Mouse (Mus musculus) bone marrow macrophage, adult 2 months (primary cell): ENCODE results near the gene S100b. TPM values are rescaled to one million over a fixed set of nuclear protein-coding genes. Genes with fewer than 3 reads are reported as not detected.
A peak's percentile ranks its signal among the peaks of the same experiment; 100 is the strongest.

Source experiments
- H3K27ac ChIP-seq: 2 replicates; pipeline ENCODE4 v1.5.1; 2012; ENCODE audit warnings: low read depth, low read length; ENCODE audit not compliant: insufficient read depth
- H3K4me1 ChIP-seq: 2 replicates; pipeline ENCODE4 v1.6.1; 2012; ENCODE audit warnings: low read length; ENCODE audit not compliant: control insufficient read depth, insufficient read depth
- H3K4me3 ChIP-seq: 2 replicates; pipeline ENCODE4 v1.5.1; 2012; ENCODE audit warnings: mild to moderate bottlenecking, low read length, moderate library complexity; ENCODE audit not compliant: insufficient read depth
- CTCF ChIP-seq: IDR thresholded peaks from 2 replicates; pipeline ENCODE4 v1.5.1; 2012; ENCODE audit warnings: low read depth, mild to moderate bottlenecking, low read length, moderate library complexity
- POLR2A ChIP-seq: IDR thresholded peaks from 2 replicates; pipeline ENCODE4 v1.6.1; 2012; ENCODE audit warnings: mild to moderate bottlenecking, low read depth, low read length, borderline replicate concordance
- polyA plus RNA-seq: library from polyadenylated mRNA; stranded (reverse); fragments of >200 nt; gene quantifications from 2 replicates; pipeline ENCODE4 v1.2.4, GENCODE M21; 2012; ENCODE audit not compliant: missing spikeins, insufficient read depth, insufficient read length

S100b gene
- polyA plus RNA-seq, 1 experiment = not detected

DNA sequence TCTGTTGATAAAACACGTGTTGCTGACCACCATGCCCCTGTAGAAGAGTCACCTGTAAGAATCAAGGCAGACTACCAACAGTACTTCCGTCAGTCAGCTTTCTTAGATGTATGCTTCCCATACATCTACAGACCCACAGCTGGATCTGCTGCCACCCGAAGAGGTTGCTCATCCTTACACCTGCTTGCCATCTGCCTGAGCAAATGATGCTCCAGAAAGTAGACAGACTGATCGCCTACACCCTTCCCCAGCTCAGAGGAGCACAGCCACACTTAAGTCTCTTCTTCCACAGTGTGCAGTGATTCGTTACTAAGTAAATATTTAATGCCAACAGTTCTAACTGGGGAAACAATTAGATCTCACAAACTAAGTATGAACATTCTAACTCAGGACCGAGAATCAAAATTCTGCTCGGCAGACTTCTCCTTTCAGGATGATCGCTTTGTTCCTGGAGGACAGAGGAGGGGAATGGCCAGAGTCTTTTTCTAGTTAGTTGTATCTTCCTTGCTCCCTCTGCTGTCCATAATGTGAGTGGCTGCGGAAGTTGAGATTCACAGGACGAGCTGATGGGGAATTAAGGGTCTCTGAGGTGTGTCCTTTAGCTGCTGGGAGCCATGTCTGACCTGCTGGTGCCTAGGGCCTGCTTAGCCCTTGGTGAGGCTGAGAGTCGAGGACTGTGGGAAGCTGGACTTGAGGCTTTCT, 6.9 kb downstream of the S100b start:
- Histone ChIP-seq H3K27ac (no peak overlapping the region), H3K4me3 (no peak overlapping the region), H3K4me1 (peaks cover 37% of the 10 kb centered on the region)
- TF ChIP-seq CTCF = no peak
- TF ChIP-seq POLR2A = no peak

DNA sequence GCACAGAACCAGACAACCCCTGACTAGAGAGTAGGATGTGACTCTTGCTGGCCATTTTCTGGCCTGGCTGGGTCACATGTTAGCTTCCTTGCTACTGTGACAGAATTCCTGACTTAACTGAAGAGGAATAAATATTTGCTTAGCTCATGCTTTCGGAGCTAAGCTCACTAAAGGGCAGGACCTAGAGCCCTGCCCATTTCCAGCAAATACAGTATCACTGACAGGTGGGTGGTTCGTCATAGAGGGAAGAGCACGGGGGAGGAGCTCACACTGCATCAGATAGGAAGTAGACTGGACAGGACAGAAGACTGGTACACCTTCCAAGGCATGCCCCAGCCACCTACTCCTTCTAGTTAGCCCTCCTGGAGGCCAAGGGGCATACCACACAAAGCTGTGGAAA, 7.8 kb downstream of the S100b start:
- H3K27ac ChIP-seq = no peak overlapping the region
- no peak overlapping the region for H3K4me3 ChIP-seq
- H3K4me1 ChIP-seq = peaks cover 39% of the 10 kb centered on the region
- TF ChIP-seq POLR2A (no peak), CTCF (no peak)

GRCm38 (mm10) chr10:76262431-76262830, 8.8 kb downstream of the S100b start:
- no peak for TF ChIP-seq POLR2A
- no peak for TF ChIP-seq CTCF
- peaks cover 30% of the 10 kb centered on the region for H3K4me1 ChIP-seq
- H3K27ac ChIP-seq = no peak overlapping the region
- H3K4me3 ChIP-seq = no peak overlapping the region

GRCm38 (mm10) chr10:76271238-76271637, 17.6 kb downstream of the S100b start:
- peak; percentile 51 for TF ChIP-seq CTCF
- no peak for TF ChIP-seq POLR2A

GRCm38 (mm10) chr10:76275256-76275655, 21.6 kb downstream of the S100b start:
- H3K27ac ChIP-seq = no peak overlapping the region
- H3K4me3 ChIP-seq = no peak overlapping the region
- no peaks in the 10 kb centered on the region for H3K4me1 ChIP-seq
- no peak for TF ChIP-seq CTCF
- TF ChIP-seq POLR2A = no peak

More at GRCm38 (mm10) chr10:76271238-76271637, 17.6 kb downstream of the S100b start:
- Histone ChIP-seq H3K27ac (no peak overlapping the region), H3K4me1 (peaks cover 2% of the 10 kb centered on the region; the same call in 1 of the 2 replicates), H3K4me3 (no peak overlapping the region)

- no peak overlapping the region for H3K27ac ChIP-seq
- H3K4me3 ChIP-seq = no peak overlapping the region
- no peaks in the 10 kb centered on the region for H3K4me1 ChIP-seq
- no peak for TF ChIP-seq POLR2A
- TF ChIP-seq CTCF = no peak
These were observed 25.0 kb downstream of the S100b start for GRCm38 (mm10) chr10:76278541-76279097.

- H3K27ac ChIP-seq = no peak overlapping the region
- peaks cover 31% of the 10 kb centered on the region for H3K4me1 ChIP-seq
- TF ChIP-seq POLR2A (no peak), CTCF (no peak)
- H3K4me3 ChIP-seq = no peak overlapping the region
These were observed 34.8 kb downstream of the S100b start for GRCm38 (mm10) chr10:76288268-76288993.

DNA sequence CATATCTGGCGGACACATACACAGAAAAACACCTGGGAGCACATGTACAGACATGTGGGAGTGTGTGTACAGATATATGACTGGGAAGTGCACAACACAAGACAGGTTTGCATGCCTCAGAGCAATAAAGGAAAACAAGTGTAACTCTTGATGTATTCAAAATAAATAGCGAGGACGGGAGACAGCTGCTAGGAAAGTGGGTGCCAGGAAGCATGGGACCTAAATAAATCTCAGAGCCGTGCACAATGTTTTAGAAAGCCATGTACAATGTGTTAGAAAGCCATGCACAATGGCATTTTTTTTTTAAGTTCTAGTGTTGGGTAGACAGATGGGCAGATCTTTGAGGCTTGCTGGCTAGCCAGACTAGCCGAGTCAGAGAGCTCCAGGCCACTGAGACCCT, 35.4 kb downstream of the S100b start:
- TF ChIP-seq POLR2A (no peak), CTCF (no peak)
- peaks cover 31% of the 10 kb centered on the region for H3K4me1 ChIP-seq
- no peak overlapping the region; the same call in 1 of the 2 replicates for H3K27ac ChIP-seq
- H3K4me3 ChIP-seq = no peak overlapping the region

- H3K27ac ChIP-seq = peak overlapping the region; percentile 61
- peaks cover 31% of the 10 kb centered on the region for H3K4me1 ChIP-seq
- H3K4me3 ChIP-seq = no peak overlapping the region
- TF ChIP-seq POLR2A (no peak), CTCF (no peak)
These were observed 36.5 kb downstream of the S100b start for GRCm38 (mm10) chr10:76289936-76290671.

DNA sequence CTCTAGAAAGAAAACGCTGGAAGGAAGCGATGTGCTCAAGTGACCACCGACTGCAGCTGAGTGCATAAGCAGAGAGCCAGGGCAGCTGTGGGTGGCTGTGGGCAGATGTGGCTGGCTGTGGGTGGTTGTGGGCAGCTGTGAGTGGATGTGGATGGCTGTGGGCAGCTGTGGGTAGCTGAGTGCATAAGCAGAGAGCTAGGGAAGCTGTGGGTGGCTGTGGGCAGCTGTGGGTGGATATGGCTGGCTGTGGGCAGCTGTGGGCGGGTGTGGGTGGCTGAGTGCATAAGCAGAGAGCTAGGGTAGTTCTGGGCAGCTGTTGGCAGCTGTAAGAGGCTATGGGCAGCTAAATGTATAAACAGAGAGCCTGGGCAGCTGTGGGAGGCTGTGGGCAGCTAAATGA, 39.6 kb downstream of the S100b start:
- H3K4me3 ChIP-seq = no peak overlapping the region
- no peak for TF ChIP-seq POLR2A
- TF ChIP-seq CTCF = no peak
- H3K27ac ChIP-seq = no peak overlapping the region
- H3K4me1 ChIP-seq = peaks cover 31% of the 10 kb centered on the region

DNA sequence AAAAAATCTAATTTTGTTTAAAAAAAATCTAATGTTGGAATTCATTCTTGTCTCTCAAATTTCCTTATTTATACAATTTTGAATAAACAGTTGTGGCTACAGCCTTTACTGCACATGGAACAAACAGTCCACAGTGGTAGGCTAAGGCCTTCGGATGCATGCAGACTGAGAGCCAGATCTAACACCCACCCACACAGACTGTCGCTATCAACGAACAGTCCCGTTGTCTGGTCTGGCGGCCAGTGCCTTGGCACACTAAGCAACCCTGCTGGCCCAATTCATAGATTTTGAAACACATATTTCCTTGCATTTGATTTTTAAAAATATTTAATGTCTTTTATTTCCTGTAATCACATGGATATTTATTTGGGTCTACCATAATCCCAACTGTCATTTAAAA, 46.5 kb downstream of the S100b start:
- TF ChIP-seq POLR2A = no peak
- TF ChIP-seq CTCF = no peak
- no peak overlapping the region for H3K27ac ChIP-seq
- no peaks in the 10 kb centered on the region for H3K4me1 ChIP-seq
- H3K4me3 ChIP-seq = no peak overlapping the region
